Mouse (Mus musculus) MEL (cell line): ENCODE measurements at regions not wholly inside any gene's neighbourhood (a gene's known extent, or its start where the extent isn't known, plus 50 kb on each side); places are given as distances from the start of the nearest gene placed in this dataset.
"Not testable (repeated sequence)": the region's sequence is repeated elsewhere in the genome, so short reads cannot be mapped to it uniquely, and the experiment has no call there.

Source experiments
- CTCF ChIP-seq, 3 experiments: IDR thresholded peaks in 2 of 3; conservative IDR thresholded peaks in 1 of 3; 2 replicates each; pipeline ENCODE4 v1.5.1; 2011 to 2012; ENCODE audit warnings: low read length in 3 of 3, low read depth in 2 of 3, mild to moderate bottlenecking in 2 of 3, improper control_type of control experiment in 1 of 3, inconsistent platforms in 1 of 3, mixed read lengths in 1 of 3, moderate library complexity in 1 of 3; ENCODE audit not compliant: control insufficient read depth in 1 of 3, insufficient read depth in 1 of 3, poor library complexity in 1 of 3, severe bottlenecking in 1 of 3
- EP300 ChIP-seq, 2 experiments: IDR thresholded peaks; 2 replicates each; pipeline ENCODE4 v1.6.1; 2011; ENCODE audit warnings: improper control_type of control experiment in 2 of 2, low read length in 2 of 2, low read depth in 1 of 2, mild to moderate bottlenecking in 1 of 2
- GATA1 ChIP-seq: IDR thresholded peaks from 2 replicates; pipeline ENCODE4 v1.6.1; 2011; ENCODE audit warnings: low read depth, low read length, improper control_type of control experiment
- MAFK ChIP-seq: IDR thresholded peaks from 2 replicates; pipeline ENCODE4 v1.6.1; 2011; ENCODE audit warnings: low read depth, mild to moderate bottlenecking, low read length, improper control_type of control experiment, borderline replicate concordance
- NELFE ChIP-seq: IDR thresholded peaks from 2 replicates; pipeline ENCODE4 v1.6.1; 2011; ENCODE audit warnings: low read depth, low read length, improper control_type of control experiment
- POLR2A ChIP-seq, 2 experiments: IDR thresholded peaks; 2 replicates each; pipeline ENCODE4 v1.6.1; 2011 to 2012; ENCODE audit warnings: low read length in 2 of 2, mild to moderate bottlenecking in 2 of 2, control low read depth in 1 of 2, improper control_type of control experiment in 1 of 2, low read depth in 1 of 2, moderate library complexity in 1 of 2; ENCODE audit not compliant: control insufficient read depth in 1 of 2, insufficient read depth in 1 of 2, poor library complexity in 1 of 2
- POLR2AphosphoS2 ChIP-seq: IDR thresholded peaks from 2 replicates; pipeline ENCODE4 v1.6.1; 2011; ENCODE audit warnings: low read length, improper control_type of control experiment
- SIN3A ChIP-seq: IDR thresholded peaks from 2 replicates; pipeline ENCODE4 v1.6.1; 2012; ENCODE audit warnings: low read length, improper control_type of control experiment, inconsistent platforms
- TBP ChIP-seq: IDR thresholded peaks from 2 replicates; pipeline ENCODE4 v1.8.0; 2011; ENCODE audit warnings: low read depth, low read length, improper control_type of control experiment
- UBTF ChIP-seq: IDR thresholded peaks from 2 replicates; pipeline ENCODE4 v1.6.1; 2012; ENCODE audit warnings: low read depth, mild to moderate bottlenecking, inconsistent platforms, low read length, improper control_type of control experiment, moderate library complexity, borderline replicate concordance; ENCODE audit not compliant: insufficient read depth
- USF1 ChIP-seq: IDR thresholded peaks from 2 replicates; pipeline ENCODE4 v1.6.1; 2014; ENCODE audit warnings: low read depth, mild to moderate bottlenecking, inconsistent platforms, low read length, improper control_type of control experiment, moderate library complexity
- ZMIZ1 ChIP-seq: IDR thresholded peaks from 2 replicates; pipeline ENCODE4 v1.6.1; 2012; ENCODE audit warnings: low read depth, mild to moderate bottlenecking, inconsistent platforms, low read length, improper control_type of control experiment, moderate library complexity

- not testable (repeated sequence) for TF ChIP-seq MAFK; CTCF (IDR thresholded peaks at IDR 0.05 in 2 of 3, conservative IDR thresholded peaks at IDR 0.05 in 1 of 3; ENCODE audit: control insufficient read depth in 1 of 3, insufficient read depth in 1 of 3, low read depth in 2 of 3, low read length in 3 of 3, poor library complexity in 1 of 3, severe bottlenecking in 1 of 3); TBP; UBTF; POLR2A (IDR thresholded peaks at IDR 0.05; ENCODE audit: control insufficient read depth in 1 of 2, insufficient read depth in 1 of 2, low read depth in 1 of 2, low read length in 2 of 2, poor library complexity in 1 of 2); ZMIZ1; GATA1; POLR2AphosphoS2; SIN3A; NELFE; EP300 (IDR thresholded peaks at IDR 0.05; ENCODE audit: low read depth in 1 of 2, low read length in 2 of 2); USF1
Measured at GRCm38 (mm10) chr8:40080976-40081375, 593.9 kb upstream of the Adam24 start.
